Mouse (Mus musculus) layer of hippocampus, postnatal 36 days (tissue): ENCODE data around the gene Usp48. TPM values are rescaled to one million over a fixed set of nuclear protein-coding genes. Genes with fewer than 3 reads are reported as not detected.

Source experiments
- DNase-seq, 2 experiments: peaks; one replicate each; pipeline ENCODE4 v3.0.0; 2022
- total RNA-seq, 2 experiments: library from RNA; stranded (reverse); gene quantifications; 2 replicates each; pipeline ENCODE4 v1.2.3; 2021

Gene Usp48
- total RNA-seq, 2 experiments from 2014 or later: 128 to 141 TPM

DNA sequence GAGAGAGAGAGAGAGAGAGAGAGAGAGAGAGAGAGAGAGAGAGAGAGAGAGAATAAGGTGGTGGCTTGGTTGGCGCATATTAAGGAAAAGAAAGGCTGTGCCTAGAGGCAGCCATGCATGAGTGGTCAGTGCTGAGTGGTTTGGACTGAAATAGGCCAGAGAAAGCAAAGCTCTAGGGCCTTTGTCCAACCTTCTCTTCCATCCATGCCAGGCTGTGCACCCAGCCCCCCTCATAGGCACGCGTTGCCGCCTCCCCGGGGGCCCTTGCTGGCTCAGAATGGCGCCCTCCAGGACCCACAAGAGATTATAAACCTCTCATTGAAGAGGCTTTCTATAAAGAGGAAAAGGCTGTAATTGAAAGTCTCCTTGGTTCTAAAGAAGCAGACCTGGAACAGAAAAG is 68.0 kb downstream of the Usp48 start:
- DNase-seq: no peak

- no peak for DNase-seq
These were observed 69.9 kb downstream of the Usp48 start for GRCm38 (mm10) chr4:137663491-137663890.

DNA sequence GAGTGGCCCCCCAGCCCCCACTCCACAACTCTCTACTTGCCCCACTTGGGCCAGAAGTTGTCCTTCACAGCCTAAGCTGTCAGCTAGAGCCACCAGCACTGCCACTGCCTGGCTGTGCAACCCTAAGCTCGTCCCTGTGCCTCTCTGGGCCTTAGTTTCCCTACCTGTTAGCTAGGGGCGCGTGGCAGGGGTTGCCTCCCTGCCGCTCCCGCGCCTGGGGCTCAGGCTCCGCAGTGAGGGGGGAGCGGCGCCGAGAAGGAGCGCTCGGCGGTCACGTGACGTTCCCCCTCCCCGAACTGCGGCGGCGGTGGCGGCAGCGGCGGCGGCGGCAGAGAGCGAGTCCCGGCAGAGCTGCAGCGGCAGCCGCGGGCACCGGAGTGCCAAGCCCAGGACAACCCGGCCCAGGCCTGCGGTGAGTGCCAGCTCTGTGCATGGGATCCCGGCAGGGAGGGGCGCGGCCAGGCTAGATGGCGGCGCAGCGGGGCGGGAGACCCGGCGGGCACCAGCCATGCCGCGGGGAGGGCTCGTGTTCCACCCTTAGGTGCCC is 71.0 kb downstream of the Usp48 start, which contains the start of gene Rap1gap:
Gene Rap1gap, plus strand, starts transcription at position 294 of the 547 bp plus-strand sequence.
- peak; percentile 72 to 81 for DNase-seq

DNA sequence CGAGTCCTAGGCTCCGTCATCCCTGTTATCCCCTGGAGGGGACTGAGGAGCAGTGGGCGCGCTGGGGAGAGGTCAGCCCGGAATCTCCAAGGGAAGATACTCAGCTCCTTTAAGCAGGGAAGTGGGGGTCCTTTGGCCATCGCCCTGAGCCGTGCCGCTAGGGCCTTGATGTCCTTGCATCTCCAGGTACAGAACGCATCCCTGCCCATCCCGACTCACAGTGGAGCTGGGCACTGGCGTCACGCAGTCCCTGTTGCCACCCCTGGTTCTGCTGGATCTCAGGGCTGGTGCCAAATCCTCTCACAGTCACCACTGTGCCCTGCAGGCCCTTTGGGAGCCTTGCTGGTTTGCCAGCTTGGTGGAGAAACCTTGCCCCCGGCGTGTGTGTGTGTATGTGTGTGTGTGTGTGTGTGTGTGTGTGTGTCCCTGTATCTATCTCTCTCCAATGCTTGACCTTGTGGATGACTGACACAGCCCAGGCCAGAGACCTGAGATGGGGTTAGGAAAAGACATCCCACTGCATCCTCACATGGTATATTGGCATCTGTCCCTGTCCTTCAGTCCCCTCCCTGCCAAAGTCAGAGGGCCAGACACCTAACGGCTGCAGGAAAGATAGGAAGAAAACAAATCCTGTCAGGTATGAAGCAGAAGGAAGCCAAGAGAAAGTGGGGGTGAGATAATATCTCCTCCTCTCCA is 71.6 kb downstream of the Usp48 start:
- DNase-seq: peak in 1 of 2 experiments; percentile 57

GRCm38 (mm10) chr4:137665791-137666190 is 72.2 kb downstream of the Usp48 start:
- DNase-seq: no peak

GRCm38 (mm10) chr4:137666283-137666957 is 72.9 kb downstream of the Usp48 start:
- no peak for DNase-seq

DNA sequence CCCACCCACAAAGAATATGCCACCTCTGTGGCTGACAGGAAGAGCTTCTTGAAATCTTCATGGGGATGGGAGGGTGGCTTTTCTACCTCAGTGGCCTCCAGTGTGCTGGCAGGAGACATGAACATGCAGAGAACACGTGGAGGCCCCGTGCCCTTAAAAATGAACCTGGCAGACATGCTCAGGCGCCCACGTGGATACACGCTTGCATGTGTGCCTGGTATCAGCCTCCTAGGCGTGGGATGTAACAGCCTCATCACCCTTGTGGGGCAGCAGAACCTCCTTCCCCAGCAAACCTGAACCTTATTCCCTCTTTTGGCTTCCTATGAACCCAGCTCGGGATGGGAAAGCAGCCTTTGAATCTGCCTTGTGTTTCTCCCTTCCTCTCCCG is 73.4 kb downstream of the Usp48 start:
- DNase-seq: no peak

DNA sequence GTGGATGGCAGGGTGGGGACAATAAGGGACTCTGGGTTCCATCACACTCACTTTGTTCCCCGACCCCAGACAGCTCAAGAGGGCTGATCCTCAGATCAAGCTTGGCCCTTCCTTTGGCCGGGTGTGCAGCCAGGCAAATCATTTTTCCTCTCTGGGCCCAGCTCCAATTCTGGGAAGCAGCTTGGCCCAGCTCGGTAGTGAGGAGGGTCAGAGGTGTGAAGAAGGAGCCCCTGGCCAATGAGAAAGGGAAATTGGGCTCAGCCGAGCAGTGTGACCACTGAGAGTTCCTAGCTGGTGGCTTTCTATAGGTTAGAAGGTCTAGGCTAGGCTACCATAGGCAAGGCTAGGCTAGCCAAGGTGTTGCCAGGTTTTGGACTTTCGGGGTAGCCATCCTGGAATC is 74.2 kb downstream of the Usp48 start:
- no peak for DNase-seq

DNA sequence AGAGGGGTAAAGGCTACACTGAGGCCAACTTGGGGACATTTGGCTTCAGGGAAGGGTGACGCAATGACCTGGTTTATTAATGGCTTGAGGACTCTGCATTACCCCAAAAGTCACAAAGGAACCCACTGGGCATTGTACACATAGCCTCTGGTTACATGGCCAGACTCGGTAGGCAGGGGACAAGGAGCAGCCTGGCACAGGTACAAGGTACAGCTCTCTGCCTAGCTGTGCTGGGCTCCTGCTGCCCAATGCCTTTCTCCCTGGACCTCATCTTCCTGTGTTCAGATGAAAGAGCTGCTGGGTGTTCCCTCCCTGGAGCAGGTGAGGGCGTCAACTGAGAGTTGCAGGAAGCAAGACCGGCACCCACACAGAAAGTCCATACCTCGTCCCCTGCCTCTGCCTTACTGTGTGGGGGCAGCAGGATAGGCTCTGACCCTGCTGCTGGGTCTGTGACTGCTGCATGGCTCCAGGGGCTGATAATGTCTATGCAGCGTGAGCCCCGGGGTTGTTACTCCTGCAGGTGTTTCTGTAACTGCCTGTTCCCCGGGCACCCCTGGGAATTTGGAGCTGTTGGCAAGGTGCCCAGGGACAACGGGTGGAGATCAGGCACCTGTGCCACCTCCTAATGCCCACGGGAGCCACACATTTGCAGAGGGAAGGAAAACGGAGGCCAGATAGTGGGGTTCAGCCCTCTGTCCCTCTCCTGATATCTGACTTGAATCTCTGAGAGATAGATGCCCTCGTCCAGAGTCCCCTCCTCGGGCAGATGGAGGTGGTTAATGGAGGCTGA is 78.4 kb downstream of the Usp48 start:
- DNase-seq: no peak

DNA sequence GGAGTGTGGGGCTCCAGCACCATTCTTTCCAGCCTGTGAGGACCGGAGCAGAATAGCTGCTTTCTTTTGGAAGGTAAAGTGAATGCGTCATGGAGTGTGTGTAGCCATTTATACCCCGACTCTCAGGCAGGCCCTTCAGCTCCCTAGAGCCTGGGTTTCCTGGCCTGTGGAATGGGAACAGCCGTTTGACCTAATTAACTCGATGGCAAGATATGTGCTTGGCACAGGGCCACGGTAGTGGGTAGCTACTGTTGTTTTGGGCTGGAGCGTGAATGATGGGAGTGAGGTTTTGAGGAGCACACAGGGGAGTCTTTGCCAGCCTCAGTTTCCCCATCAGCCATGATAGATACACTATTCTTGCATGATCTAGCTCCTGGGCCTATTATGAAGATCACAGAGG is 82.0 kb downstream of the Usp48 start:
- no peak for DNase-seq

DNA sequence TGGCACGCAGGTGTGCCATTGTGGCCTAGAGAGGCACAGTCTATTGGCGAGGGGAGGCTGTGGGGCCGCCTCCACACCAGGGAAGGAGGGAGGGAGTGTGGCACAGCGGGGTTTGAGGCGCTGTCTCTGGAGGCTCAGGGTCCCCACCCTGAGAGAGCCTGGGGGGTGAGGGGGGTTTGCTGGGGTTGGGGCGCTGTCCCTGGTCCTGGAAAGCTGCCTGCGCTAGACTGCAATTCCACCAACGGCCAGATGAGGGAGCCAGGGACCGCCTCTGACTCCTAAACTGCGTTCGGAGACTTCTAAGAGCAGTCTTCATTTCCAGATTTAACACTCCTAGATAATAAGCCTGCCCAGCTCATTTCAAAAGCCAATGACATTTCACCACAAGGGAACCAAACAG is 82.5 kb downstream of the Usp48 start:
- peak; percentile 79 to 80 for DNase-seq

- DNase-seq: no peak
These were observed 83.3 kb downstream of the Usp48 start for GRCm38 (mm10) chr4:137676700-137677484.

GRCm38 (mm10) chr4:137677906-137678305 is 84.4 kb downstream of the Usp48 start:
- no peak for DNase-seq

DNA sequence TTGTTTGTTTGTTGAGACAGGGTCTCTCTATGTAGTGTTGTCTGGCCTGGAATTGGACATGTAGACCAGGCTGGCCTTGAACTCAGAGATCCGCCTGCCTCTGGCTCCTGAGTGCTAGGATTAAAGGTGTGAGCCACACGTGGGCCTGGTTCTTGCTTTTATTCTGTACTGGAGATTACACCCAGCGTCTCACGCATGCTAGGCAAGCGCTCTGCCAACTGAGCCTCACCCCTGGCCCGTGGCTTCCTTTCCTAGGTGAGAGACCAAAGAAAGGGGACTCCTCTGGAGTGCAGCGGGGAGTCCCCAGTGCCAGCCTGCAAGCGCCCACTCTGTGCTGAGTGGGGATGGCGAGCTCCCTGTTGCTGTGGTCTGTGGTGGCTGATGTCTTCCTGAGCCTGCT is 85.0 kb downstream of the Usp48 start:
- DNase-seq: no peak

DNA sequence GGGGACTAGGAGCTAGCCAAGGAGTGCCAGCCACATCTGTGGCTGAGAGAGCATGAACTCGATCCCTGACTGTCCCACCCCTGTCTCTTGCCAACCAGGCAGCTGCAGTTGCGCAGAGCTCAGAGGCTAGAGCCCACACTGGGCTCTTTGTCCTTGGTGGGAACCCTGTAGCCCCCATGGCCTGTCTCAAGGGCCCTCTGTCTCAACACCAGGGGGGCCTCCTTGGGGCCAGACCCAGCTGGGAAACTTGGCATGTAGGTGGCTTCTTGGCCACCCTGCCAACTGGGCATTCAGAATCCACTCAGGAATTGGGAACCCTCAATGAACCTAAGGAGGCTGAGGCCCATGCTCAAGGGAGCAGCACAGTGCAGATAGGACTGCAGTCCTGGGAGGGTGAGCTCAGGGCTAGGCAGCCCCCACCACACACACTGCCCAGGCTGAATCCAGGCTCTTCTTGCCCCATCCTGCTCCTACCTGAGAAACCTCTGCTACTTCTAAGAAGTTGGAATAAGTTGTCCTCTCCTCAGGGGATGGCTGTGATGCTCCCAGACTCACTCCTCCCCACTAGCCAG is 86.5 kb downstream of the Usp48 start:
- peak in 1 of 2 experiments; percentile 63 for DNase-seq

DNA sequence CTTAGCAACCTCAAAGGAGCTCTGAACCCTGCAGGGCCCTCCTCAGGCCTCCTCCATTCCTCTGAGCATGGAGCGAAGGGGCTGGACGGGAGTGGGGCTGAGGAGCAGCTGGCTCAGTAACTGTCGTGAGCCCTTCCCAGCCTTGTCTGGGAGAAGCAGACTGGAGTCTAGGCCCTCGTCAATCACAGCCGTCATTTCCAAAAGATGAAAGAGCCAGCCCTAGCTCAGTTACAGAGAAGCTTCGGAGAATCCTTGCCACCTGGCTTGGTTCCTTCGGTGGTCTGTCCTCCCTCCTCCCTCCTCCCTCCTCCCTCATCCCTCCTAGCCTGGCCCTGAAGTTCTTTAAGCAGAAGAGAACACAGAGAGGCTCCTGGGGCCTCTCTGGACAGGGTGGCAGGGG is 87.2 kb downstream of the Usp48 start:
- no peak for DNase-seq

- peak; percentile 82 to 85 for DNase-seq
These were observed 88.0 kb downstream of the Usp48 start for GRCm38 (mm10) chr4:137681408-137682104.

DNA sequence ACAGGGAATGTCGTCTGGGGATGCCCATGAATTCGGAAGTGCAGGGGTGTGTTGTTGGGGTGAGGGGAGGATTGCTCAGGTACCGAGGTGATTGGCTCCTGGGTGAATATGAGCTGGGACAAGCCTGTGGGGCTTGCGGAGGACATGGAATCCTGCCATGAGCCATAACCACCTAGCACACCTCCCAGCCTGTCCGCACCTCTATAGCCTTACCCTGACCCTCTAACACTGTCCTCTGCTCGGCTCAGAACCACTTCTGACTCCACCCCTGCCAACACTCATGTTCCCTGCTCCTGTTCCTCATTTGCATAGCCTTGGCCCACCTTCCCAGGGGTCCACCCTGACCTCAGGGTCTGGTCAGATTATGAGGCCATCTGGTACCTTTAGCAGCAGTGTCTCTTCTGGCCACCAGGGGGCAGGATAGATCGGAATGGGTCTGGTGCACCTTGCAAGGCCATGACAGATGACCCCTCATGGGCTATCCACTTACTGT is 89.5 kb downstream of the Usp48 start:
- no peak for DNase-seq

DNA sequence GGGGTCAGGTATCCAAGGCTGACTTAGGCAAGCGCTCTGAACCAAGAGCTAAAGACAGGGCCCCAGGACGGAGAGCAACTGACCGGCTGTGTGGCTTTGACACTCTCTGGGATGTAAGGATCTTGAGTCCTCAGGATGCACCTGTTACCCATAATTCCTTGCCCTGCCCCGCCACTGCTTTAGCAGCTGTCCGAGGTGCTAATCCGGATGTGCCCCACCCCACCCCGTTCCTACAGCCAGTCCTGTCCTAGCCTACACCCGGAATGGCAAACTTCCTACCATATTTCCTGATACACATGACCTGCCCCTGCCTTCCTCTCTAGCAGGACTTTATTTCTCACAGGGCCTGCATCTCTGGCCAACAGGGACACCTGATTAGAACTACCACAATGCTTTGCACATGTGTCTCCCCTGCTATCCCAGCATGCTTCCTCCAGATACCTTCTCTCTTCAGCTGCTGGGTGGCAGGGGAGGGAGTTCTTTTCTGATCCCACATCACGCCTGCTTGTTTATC is 91.3 kb downstream of the Usp48 start:
- DNase-seq: no peak

GRCm38 (mm10) chr4:137686303-137686702 is 92.7 kb downstream of the Usp48 start:
- DNase-seq: no peak
